Mouse (Mus musculus): ENCODE measurements at regions not wholly inside any gene's neighbourhood (a gene's known extent, or its start where the extent isn't known, plus 50 kb on each side); places are given as distances from the start of the nearest gene placed in this dataset.
"Not testable (repeated sequence)": the region's sequence is repeated elsewhere in the genome, so short reads cannot be mapped to it uniquely, and the experiment has no call there.

DNA sequence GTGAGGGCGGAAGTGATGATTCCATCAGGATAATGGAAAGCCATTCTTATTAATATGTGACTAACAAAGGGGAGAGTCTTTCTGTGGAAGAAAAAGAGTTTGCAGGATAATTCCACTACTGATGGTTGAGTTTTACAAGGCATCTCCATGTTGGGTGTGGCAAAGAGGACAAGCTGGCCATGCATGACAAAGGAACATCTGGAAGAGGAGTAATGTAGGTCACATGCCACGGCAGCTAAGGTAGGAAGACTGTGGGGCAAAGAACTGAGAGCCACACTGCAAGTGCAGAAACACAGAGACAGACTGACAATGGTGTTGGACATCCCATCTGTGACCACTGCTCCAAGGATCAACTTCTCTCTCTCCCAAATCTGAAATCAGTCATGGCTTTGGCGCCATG lies 196.4 kb upstream of the Gdi2 start:
- TF ChIP-seq CTCF (conservative IDR thresholded peaks at IDR 0.05) = no peak
- no peak for DNase-seq (ENCODE audit: low spot score in 2 of 2)

DNA sequence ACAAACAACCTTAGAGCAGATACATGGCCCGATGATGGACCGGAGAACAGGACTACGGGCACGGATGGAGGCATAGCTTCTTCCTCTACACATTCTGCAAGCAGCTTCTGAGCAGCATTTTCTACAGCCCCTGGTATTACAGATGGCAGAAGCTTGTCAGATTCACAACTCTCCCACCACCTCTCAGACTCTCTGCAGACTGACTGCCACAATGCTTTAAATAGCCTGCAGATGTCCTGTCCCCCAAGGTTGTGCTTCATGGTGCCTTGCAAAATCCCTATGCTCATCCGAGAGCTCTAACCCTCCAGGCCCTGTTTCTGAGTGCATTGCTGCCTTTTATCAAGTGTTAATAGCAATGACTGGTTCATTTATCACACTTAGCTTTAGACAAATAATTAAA lies 194.3 kb upstream of the Gdi2 start:
- no peak for TF ChIP-seq CTCF (conservative IDR thresholded peaks at IDR 0.05)
- DNase-seq (ENCODE audit: low spot score in 2 of 2) = no peak
- H3K27ac ChIP-seq = no peak overlapping the region
- no peak overlapping the region for H3K4me3 ChIP-seq

More for the DNA sequence above, 196.4 kb upstream of the Gdi2 start:
- Histone ChIP-seq H3K27ac (no peak overlapping the region), H3K4me3 (no peak overlapping the region)

DNA sequence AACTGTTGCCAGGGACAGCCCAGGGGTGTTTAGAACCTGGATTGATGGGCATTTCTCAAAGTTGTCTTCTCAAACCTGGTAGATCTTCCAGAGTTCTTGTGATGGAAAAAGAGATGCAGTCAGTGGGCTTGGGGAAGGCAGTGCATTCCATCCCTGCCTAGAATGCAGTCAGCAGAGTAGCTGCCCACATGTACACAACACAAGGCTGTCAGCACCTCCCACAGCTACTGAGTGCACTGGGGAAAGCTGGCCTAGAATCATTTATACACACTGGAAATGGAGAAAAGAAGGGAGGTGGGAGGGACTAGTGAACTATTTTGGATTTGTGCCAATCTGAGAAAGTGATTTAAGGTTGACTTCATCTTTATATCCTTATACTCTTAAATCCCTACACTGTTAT lies 183.0 kb upstream of the Gdi2 start:
- H3K27ac ChIP-seq; DNase-seq (ENCODE audit: low spot score in 2 of 2); H3K4me3 ChIP-seq: not testable (repeated sequence)

DNA sequence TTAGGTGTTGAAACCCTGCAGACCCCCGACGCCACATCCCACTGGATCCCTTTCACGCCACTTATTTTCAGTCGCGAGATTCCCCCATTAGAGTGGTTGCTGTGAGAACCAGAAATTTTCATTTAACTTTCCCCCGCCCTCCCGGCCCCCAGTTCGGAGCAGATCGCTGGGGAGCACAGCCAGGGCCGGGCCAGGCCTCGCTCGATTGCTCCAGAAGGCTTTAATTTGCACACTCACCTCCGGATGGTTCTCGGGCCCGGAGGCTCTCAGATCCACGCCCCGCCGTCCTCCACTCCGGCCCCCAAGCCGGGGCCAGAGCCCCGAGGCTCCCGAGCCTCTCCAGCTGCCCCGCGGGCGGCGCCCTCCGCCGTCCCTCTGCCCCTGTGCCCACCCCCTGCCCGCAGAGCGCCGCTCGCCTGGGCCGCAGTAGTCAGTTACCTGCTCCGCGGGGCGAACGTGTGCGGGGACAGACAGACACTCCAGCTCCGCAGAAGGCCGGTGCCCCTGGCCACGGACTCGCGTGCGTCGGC lies 179.7 kb upstream of the Gdi2 start:
- H3K4me3 ChIP-seq = no peak overlapping the region

DNA sequence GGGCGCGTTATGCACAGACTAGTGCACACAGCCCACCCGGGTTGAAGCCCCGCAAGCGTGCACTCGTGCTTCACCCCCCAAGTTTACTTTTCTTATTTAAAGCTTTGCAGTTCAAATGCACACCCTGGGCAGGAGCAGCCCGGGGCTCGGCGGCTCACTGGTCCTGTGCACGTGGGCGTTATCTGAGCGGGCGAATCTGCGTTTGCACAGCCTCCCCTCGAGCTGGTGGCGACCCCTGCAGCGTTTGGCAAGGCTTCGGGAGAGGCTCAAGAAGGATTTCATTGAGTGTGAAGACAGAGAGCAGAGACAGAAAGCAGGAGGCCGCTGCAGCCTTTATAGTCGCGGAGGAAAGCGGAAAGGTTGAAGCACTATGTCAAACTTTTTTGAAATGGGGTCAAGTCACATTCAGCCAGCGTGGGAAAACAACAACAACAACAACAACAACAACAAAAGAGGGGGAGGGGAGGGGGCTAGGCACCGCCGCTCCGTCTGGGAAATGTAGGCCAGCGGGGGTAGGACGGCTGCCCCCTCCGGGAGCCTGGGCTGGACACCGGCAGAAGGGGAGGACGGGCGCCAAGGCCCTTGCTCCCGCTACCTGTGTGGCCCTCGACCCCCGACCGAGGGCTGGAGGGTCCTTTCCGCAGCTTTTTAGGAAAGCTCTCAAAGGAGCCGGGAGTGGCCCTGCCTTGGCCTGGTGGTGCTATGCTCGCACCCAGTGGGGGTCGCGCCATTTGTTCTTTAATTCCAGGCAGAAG lies 178.7 kb upstream of the Gdi2 start:
- no peak for TF ChIP-seq CTCF (conservative IDR thresholded peaks at IDR 0.05)
- Histone ChIP-seq H3K4me3 (no peak overlapping the region; the same call in 1 of the 2 replicates), H3K27ac (no peak overlapping the region)
- no peak for DNase-seq (ENCODE audit: low spot score in 2 of 2)

More for the DNA sequence above, 179.7 kb upstream of the Gdi2 start:
- no peak overlapping the region for H3K27ac ChIP-seq
- no peak for TF ChIP-seq CTCF (conservative IDR thresholded peaks at IDR 0.05)
- no peak for DNase-seq (ENCODE audit: low spot score in 2 of 2)

DNA sequence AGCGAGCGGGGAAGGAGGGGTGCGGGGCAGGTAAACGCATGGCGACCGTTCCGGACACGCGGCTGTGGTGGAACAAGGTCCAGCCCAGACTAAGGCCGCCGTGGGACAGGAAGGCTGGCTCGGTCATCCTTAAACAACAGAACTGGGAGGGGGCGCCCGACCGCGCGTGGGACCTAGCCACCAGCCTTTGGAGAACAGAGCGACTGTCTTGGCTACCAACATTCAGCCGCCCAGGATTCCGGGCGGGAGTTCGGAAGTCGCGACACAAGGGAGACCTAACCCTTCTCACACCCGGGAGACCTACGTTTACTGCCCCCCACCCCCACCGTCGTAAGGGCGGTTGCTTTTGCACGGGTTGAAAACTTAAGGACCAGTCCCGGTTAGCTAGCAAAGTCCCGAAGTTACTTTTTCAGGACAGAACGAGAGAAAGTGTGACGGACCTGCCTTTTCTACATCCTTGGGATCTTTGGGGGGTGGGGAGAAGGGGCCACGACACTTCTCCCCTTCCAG lies 178.1 kb upstream of the Gdi2 start:
- not testable (repeated sequence) for DNase-seq (ENCODE audit: low spot score in 2 of 2); H3K27ac ChIP-seq
- H3K4me3 ChIP-seq = peak overlapping the region; percentile 45; the same call in 1 of the 2 replicates

DNA sequence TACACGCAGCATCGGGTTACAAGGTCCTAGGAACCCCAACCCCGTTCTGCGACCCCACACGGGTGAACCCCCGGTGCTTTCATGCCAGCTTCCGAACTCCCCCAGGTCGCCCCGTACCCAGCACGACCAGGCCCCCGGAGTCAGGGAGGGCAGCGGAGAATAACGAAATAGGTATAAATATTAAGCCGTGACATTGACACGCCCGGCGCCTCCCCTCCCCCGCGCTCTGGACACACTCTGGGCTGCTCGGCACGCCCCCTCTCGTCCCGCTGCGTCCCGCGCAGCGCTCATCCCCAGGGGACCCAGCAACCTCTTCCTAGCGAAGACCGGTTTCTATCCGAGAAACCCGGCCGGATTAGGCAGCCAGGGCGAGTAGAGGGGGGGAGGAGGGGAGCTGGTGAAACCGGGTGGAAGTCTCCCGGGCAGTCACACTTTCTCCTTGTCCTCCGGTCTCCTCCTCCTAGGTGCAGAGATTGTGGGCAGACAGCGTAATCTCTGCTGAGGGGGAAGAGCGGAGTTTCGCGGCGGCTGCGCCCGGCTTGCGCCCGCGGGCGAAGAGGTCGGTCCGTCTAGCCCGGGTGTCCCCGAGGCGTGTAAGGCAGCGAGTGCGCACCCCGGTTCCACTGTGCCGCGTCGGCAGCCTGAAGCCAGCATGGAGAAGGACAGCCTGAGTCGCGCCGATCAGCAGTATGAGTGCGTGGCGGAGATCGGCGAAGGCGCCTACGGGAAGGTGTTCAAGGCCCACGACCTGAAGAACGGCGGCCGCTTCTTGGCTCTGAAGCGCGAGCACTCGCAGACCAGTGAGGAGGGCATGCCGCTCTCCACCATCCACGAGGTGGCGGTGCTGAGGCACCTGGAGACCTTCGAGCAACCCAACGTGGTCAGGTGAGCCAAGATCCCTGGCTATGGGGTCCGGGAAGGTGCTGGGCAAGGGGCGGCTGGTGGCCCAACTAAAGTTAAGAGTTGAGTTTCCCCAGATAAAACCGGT lies 177.1 kb upstream of the Gdi2 start:
- no peak for DNase-seq (ENCODE audit: low spot score in 2 of 2)
- peak; percentile 47 for TF ChIP-seq CTCF (conservative IDR thresholded peaks at IDR 0.05)

DNA sequence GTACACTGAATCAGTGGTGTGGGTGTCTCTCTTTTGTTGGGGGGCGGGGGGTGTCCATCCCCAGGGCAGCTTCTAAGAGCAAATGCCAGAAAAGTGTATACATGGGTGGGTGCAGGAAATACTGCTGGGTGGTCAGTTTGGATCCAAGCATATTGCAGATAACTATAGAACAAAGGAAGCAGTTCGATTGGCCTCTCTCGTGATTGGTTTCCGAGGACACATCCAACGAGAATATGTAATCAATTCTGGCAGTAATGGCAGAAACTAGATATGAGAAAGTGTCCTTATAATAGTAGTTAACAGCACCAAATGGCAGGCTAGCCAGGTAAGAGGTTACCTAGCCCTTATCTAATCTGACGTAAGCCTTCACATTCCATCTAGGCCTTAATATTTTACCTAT lies 165.2 kb upstream of the Gdi2 start:
- no peak for TF ChIP-seq CTCF (conservative IDR thresholded peaks at IDR 0.05)
- Histone ChIP-seq H3K27ac (no peak overlapping the region), H3K4me3 (no peak overlapping the region)
- DNase-seq (ENCODE audit: low spot score in 2 of 2) = no peak

More for the DNA sequence above, 177.1 kb upstream of the Gdi2 start:
- H3K27ac ChIP-seq = no peak overlapping the region
- H3K4me3 ChIP-seq = peak overlapping the region; percentile 45

DNA sequence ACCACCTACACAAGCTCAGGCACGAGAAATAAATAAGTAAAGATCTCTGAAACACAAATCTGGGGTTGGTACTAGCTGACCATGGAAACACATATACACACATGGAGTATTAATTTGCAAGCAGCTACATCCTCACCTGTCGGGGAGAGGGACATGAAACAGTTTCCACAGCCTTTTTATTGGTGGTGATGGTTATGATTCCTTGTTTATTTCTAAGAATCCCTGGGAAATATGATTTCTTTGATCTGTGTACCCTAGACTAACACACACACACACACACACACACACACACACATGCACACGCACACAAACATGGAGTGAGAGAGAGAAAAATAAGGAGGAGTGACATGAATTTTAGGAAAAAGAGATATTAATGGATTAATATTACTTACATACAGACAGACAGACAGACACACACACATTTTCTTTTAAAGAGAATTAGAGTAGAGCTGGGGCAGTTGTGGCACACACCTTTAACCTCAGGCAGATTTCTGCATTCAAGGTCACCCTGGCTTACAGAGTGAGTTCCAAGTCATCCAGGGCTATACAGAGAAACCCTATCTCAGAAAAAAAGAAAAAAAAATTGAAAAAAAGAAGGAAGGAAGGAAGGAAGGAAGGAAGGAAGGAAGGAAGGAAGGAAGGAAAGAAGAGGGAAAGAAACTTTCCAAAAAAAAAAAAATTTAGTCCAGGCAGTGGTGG lies 164.2 kb upstream of the Gdi2 start:
- DNase-seq (ENCODE audit: low spot score in 2 of 2); H3K4me3 ChIP-seq; H3K27ac ChIP-seq: not testable (repeated sequence)

DNA sequence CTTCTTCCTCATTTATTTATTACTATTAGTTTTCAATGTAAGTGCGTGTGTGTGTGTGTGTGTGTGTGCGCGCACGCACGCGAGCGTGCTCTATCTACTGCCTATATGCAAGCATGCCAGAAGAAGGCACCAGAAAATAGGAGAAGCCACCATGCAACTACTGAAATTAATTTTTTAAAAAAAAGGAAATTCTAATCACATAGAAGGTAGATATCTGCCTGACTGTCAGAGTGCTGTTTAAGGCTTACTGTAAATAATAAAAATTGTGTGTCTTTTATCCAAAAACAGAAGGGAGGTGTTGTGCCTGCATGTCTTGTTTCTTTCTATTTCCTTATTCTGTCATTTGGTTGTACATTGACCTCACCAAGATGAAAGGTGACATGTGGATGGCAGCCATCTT lies 163.1 kb upstream of the Gdi2 start:
- no peak for TF ChIP-seq CTCF (conservative IDR thresholded peaks at IDR 0.05)
- Histone ChIP-seq H3K27ac (no peak overlapping the region), H3K4me3 (no peak overlapping the region)
- no peak for DNase-seq (ENCODE audit: low spot score in 2 of 2)

DNA sequence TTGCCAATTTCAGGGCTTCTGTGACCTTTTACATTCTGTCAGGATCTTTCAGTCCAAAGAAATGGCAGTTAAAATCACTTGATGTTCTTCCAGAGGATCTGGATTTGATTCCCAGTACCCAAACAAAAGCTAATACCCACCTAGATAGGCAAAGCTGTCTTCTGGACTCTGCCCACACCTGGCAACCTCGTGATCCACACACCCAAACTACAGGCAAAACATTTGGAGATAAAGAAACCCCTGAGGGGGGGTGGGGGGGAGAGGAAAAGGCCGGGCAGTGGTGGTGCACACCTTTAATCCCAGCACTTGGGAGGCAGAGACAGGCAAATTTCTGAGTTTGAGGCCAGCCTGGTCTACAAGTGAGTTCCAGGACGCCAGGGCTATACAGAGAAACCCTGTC lies 160.1 kb upstream of the Gdi2 start:
- DNase-seq (ENCODE audit: low spot score in 2 of 2); H3K27ac ChIP-seq; H3K4me3 ChIP-seq: not testable (repeated sequence)

DNA sequence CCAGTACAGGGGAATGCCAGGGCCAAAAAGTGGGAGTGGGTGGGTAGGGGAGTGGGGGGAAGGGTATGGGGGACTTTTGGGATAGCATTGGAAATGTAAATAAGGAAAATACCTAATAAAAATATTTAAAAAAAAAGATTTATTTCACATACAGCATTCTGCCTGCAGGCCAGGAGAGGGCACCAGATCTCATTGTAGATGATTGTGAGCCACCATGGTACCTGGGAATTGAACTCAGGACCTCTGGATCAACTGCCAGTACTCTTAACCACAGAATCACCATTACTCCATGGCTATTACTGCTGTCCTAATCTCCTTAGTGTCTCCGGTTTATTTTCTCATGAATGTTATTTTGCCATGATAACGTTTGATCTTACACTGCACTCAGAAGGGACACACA lies 132.1 kb upstream of the Gdi2 start:
- H3K4me3 ChIP-seq = not testable (repeated sequence)
- TF ChIP-seq CTCF (conservative IDR thresholded peaks at IDR 0.05) = peak; percentile 33

More for the DNA sequence above, 132.1 kb upstream of the Gdi2 start:
- DNase-seq (ENCODE audit: low spot score in 2 of 2); H3K27ac ChIP-seq: not testable (repeated sequence)
